Mouse (Mus musculus): ENCODE measurements around the gene Atox1.

Atox1 gene

DNA sequence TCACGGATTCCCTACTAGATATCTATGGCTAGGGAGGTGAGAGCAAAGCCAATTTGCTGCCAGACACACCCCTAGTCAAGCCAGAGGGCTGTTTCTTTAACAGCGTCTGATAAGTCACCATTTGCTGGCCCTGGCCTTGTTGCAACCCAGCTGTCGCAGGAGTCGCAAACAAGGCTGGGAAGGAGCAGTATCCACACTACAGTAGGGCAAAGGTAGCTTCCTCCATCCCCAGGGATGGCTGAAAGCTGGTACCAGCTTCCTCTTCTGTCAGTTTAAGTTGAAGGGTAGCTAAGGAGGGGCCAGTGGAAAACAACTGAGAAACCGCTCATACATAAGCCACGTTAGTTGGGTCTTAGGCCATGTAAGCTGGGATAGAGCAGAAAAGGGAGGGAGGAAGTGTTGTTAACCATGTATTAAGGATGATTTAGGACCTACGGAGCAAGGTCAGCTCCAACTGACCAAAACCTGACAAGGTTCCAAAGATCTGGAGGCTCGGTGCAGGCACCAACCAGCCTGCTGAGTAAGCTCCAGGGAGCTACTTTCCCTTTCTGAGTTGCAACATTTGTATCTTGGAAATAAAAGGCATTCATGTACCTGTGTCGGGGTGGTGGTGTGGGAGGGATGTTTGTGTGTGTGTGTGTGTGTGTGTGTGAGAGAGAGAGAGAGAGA is 45.9 kb downstream of the Atox1 start:
- peak; percentile 74 to 93 for DNase-seq (ENCODE audit: inconsistent age in 2 of 2, low spot score in 1 of 2)

DNA sequence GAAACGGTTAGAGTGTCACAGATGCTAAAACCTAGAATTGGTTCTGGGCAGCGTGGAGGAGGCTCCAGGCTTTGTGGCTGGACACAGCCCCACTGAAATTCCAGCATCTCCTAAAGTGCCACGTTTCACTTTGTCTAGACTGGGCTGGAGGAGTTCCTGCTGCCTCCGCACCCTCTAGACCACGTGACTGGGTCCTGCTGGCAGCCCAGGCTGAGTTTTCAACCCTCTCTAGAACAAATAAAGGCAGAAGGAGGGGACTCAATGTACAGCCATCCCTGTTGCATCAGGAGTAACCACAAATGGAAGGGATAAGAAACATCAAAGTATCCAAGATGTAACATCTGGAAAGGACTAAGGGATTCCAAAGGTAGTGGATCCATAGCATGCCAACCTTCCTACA is 46.7 kb downstream of the Atox1 start:
- peak; percentile 53 to 77 for DNase-seq (ENCODE audit: inconsistent age in 2 of 2, low spot score in 1 of 2)

DNA sequence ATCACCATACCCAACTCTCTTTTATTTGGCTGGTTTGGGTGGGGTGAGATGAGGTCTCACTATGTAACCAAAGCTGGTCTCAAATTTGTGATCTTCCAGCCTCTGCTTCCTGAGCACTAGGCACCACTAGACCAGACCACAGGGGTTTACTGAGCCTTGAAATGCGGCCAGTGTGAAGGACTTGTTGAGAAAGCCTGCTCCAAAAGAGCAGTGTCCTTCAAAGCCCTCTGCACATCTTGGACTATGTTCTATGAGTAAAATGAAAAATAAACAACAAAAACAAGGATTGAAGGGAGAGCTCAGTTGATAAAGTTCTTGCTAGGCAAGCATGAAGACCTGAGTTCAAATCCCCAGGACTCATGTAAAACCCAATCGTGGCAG is 47.6 kb downstream of the Atox1 start:
- DNase-seq (ENCODE audit: inconsistent age in 2 of 2, low spot score in 1 of 2): peak; percentile 54 to 83

DNA sequence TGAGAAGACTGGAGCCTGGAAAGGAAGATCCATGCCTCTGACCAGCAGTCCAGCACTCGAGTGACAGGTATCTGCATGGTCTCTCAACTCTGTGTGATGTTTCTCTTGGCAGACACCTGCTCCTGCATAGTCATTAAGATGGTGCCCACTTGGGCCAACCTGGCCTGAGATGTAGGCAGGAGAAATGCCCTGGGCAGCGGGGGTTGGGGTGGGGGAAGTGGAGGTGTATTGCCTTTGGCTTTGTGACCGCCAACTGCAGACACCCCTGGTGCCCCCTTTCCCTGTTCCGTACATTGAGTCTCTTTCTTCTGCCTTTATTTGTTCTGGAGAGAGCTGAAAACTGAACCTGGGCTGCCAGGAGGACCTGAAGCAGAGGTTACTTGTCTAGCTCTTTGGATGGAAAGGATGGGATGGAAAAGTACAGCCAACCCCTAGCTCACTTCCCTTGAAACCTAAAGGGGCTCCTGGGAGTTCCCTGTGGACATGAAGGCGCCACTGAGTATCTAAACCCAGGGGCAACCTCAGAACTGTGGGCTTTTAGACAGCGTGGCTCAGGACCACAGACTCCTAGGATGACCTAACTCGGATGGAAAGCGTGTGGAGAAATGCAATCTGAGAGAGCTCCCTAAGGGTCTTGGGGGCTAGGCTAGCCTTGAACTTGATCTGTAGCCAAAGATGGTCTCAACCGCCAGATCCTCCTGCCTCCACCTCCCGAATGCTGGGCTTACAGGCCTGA is 48.2 kb downstream of the Atox1 start:
- DNase-seq (ENCODE audit: inconsistent age in 2 of 2, low spot score in 1 of 2): peak in 1 of 2 experiments; percentile 55

DNA sequence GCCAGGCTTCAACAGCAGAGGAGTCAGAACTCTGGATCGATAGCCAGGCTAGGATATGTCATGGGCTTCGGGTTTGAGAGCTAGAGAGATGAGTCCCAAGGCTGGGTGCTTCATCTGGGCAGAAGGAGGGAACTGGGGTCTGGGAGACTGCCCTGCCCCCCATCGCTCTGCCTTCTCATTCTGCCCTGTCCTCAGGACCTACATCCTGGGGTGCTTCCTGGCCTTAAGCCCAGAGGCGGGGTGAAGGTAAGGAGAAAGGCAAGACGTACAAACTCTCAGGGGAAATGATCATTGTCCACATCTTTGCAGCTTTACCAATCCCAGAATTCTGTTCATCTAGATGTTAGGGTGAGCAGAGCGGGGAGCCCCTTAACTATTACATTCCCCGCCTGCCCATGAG is 49.0 kb downstream of the Atox1 start:
- DNase-seq (ENCODE audit: inconsistent age in 2 of 2, low spot score in 1 of 2): peak in 1 of 2 experiments; percentile 68

DNA sequence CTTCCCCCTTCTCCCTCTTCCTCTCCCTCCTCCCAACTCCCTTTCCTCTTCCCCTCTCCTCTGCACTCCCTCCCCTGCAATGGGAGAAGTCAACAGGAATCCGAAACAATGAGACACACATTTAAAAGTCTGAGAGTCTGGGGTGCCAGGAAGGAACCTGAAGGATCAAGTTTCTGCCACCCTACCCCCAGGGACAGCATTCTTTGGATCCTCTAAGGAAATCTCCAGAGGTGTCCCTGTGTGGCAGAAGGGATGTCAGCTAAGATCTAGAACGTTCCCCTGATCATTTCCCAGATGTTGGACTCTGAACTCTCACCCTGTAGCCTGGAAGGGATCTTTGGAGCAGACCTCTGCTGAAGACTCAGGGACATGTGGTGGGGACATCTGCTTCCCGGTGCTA is 50.5 kb downstream of the Atox1 start:
- peak in 1 of 2 experiments; percentile 50 for DNase-seq (ENCODE audit: inconsistent age in 2 of 2, low spot score in 1 of 2)

DNA sequence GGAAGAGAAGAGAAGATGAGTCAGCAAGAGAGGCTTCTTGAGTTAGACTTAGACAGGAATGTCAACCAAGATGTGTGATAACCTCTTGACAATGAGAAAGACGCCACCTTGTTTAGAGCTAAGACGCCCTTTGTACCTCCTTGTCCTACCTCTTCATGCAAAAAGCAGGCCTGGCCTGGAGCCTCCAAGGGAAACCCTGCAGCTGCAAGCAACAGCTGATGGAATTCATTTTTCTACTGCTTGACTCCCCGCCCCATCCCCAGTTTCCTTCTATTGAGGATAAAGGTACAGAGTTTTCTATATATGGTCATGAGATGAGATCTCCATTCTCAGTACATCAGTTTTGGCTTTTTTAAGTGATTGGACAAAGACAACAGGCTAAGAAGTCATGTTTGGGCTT is 51.0 kb downstream of the Atox1 start:
- DNase-seq (ENCODE audit: inconsistent age in 2 of 2, low spot score in 1 of 2): peak in 1 of 2 experiments; percentile 49

DNA sequence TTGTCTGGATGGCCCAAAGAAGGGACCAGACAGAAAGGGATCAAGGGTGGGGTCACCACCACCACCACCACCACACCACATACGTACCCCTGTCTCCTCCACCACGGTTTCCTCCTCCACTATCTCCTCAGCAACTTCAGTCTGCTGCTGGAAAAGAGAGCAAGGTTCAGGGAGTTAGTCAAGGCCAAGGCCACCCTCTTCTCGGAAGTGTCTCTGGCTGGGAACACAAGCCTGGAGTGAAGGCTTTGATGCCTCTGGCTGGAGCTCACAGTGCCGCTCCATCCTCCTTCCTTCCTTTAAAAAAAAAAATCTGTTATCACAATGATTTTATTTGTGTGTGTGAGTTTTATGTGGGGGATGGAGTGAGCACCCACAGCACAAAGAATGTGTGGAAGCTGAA is 53.9 kb downstream of the Atox1 start:
- DNase-seq (ENCODE audit: inconsistent age in 2 of 2, low spot score in 1 of 2): peak; percentile 77 to 90

DNA sequence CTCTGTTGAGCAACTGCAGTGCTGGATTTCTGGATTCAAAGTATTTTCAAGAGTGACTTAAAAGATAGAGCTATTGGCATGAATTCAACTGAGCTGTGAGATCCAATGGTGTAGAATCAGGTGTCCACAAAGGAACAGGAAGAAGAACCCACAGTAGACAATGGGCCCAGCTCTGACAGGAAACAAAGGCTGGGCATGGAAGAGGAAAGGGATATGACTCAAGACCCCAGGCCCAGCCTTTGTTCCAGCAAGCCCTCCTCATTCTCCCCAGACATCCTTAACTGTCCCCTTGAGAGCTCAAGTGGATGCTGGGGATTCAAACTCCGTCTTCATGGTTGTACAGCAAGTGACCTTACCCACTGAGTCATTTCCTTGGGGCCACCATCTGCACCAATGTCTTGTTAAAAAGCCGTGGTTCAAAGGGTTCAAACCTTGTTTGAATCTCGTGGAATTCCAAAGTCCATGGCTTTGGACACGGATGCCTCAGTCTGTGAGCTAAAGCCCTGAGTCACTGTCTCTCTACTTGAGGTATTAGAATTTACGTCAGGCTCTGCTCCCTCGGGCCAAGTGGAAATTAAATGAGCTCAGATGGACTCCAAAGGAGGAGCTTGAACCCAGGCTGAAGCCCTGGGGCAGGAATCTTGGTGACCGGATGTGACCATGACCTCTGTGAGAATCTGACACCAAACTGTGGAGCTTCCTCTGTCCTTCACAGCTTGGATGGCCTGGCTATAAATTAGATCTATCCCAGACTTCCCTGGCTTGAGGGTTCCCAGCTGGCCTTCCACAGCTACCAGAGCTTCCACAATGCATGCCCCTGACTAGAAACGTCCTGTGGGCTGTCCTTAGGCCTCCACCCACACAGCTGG is 55.2 kb downstream of the Atox1 start:
- peak; percentile 88 to 96 for DNase-seq (ENCODE audit: inconsistent age in 2 of 2, low spot score in 1 of 2)

DNA sequence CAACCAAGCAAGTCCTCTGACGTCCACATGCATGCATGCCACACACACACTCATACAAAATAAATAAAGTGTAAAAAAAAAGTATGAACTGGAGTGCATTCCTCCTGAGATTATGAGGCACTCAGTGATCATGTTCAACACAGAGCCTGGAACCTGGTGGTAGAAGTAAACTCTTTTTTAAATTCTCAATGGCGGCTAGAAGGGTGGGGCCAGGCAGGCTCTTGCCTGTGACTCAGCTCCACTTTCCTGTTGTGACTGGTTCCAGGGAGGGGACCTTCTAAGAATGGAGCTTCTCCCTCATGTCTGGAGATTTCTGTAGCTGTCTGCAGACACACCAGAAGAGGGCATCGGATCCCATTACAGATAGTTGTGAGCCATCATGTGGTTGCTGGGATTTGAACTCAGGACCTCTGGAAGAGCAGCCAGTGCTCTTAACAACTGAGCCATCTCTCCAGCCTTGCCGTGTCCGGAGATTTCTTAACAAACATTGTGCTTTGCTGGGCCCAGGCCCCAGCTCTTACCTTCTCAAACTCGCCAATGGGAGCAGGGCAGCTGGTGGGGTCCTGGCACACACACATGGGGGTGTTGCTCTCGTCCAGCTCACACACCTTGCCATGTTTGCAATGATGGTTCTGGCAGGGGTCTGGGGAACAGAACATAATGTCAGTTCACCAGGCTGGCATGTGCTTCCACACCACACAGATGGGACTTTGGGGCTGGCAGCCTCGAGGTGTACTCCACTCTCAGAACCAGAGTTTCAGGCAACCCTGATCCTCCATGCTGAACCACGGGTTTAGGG is 56.2 kb downstream of the Atox1 start:
- DNase-seq (ENCODE audit: inconsistent age in 2 of 2, low spot score in 1 of 2): peak in 1 of 2 experiments; percentile 64

DNA sequence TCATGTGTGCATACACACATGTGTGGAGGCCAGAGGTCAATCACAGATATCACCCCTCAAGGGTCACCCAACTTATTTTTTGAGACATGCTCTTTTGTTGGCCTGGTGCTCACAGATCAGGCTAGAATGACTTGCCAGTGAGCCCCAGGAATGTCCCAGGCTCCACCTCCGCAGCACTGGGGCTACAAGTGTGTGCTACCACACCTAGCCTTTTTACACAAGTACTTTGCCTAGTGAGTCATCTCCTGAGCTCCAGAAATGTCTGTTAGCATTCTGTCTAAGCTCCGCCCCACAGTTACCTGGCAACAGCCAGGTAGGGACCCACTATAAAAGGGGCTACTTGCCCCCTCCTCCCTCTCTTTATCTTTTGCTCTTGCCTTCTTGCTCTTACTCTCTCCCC is 60.2 kb downstream of the Atox1 start:
- DNase-seq (ENCODE audit: inconsistent age in 2 of 2, low spot score in 1 of 2): no peak

DNA sequence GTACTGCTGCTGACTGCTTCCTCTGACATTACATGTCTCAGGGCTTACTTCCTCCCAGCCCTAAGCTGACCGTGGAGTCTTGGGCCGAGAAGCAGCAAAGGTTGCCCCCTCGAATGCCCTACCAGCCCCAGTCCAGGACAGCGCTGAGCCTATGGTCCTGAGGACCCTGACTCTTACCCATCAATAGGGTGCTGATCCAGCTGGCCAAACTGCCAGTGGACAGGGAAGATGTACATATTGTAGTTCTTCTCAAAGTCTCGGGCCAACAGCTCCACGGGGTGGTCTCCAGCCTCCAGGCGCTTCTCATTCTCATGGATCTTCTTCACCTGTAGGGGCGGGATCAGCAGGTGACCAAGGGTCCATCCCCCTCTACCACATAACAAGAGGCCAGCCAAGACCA is 62.7 kb downstream of the Atox1 start:
- peak in 1 of 2 experiments; percentile 38 for DNase-seq (ENCODE audit: inconsistent age in 2 of 2, low spot score in 1 of 2)

DNA sequence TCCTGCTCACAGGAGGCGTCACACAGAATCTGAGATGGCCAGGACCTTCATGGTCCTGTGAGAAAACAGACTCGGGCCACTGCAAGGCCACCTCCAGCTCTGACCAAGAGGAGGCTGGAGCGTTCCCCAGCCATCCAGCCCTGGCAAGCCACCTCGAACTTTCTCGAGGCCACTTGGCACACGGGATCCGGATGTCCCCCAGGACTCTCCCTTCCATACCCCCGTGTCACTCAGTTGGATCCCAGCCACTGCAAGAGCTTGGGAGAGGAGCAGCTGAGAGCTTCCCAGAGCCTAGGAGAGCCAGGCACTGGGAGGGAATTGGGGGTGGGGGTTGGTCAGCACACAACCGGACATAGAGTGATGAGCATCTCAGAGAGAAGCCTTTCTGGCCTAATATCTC is 63.6 kb downstream of the Atox1 start:
- peak; percentile 78 to 86 for DNase-seq (ENCODE audit: inconsistent age in 2 of 2, low spot score in 1 of 2)

DNA sequence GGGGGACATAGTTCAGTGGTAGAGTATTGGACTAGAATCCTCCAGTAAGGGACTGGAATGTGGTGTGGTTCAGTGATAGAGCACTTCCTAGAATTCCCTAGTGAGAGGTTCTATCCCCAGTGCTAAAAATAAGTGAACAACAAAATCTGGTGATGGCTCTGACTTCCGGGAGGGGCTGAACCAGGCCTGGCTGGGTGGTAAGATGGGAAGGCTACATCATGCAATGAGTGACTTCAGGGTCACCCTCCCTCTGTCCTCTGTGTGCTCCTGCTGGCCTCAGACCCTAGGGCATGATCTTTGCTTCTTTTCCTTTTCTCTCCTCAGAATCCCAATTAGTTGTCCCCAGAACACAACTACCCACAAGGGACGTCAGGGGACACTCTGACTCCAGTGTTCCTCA is 64.0 kb downstream of the Atox1 start:
- no peak for DNase-seq (ENCODE audit: inconsistent age in 2 of 2, low spot score in 1 of 2)

Data from adrenal gland, adult (tissue).